Mouse (Mus musculus) kidney, postnatal 25 days (tissue): ENCODE results near the gene Lrrc66.
A peak's percentile ranks its signal among the peaks of the same experiment; 100 is the strongest.
"Not testable (repeated sequence)": the region's sequence is repeated elsewhere in the genome, so short reads cannot be mapped to it uniquely, and the experiment has no call there.

Source experiments
- DNase-seq, 2 experiments: peaks; one replicate each; pipeline ENCODE4 v3.0.0; 2021; ENCODE audit warnings: mixed read lengths in 2 of 2

The Lrrc66 gene

DNA sequence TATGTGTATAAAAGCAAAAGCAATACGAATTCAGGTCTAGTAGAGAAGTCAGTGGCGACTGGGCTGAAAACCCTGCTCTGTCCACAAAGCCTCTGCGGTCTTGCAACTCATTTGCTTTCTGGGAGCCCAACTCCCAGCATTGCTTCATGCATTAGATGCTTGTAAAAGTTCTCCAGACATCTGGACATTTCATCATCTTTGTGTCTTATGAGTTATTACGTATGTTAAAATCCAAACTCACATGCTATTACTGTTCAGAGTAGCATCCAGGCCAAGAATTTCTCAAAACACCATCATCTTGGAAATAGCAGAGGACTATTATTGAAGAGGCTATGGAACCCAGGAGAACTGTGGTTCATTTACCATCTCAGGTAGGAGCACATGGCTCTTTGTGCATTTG, 21.3 kb downstream of the Lrrc66 start:
- no peak for DNase-seq

DNA sequence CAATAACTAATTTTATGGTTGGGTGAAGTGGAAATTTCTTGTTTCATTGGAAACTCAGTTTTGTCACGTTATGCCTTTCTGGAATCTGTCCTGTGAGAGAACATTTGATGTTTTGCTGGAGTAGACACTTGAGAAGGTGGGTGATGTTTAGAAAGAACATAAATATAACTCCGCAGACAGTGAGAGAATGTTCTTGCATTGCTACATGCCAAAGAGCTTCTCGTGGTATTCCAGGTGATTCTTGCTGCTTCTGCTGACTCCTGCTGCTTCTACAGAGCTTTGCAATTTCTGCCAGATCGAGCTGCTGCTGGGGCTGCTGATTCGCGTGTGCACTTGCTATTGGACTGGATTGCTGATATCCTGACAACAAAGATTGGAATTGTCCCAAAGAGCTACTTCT, 27.4 kb downstream of the Lrrc66 start:
- DNase-seq = no peak

DNA sequence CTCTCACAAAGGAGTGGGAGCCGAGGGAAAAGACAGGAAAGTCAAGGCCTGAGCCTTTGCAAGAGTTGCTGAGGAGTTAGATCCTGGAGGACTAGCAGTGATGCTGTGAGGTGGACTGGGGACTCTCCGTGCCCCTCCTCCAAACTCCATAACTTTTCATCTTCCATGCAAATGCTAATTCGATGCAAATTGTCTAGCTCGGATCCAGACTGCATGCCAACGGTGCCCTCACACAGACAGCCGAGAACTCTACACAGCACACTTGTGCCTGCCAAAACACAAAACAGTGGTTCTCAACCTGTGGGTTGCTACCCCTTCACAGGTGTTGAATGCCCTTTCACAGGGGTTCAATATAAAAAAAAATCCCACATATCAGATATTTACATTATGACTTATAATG, 27.8 kb downstream of the Lrrc66 start:
- DNase-seq = no peak

DNA sequence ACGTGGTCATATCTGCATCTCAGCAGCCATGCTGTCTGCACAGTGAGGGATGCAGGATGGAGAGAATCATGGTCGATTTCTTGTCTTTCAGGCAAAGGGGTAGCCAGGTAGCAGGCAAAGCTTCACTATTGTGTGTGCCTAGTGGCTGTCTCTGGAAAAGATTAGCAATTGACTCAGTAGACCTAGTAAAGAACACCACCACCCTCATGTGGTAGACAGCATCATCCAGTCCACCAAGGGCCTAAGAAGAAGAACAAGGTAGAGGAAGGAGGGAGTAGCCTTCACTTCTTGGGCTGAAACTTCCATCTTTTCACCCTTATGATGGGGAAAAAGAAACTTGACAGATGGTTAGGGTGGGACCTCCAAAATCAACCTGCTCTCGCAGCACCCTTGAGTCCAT, 29.5 kb downstream of the Lrrc66 start:
- DNase-seq = no peak

DNA sequence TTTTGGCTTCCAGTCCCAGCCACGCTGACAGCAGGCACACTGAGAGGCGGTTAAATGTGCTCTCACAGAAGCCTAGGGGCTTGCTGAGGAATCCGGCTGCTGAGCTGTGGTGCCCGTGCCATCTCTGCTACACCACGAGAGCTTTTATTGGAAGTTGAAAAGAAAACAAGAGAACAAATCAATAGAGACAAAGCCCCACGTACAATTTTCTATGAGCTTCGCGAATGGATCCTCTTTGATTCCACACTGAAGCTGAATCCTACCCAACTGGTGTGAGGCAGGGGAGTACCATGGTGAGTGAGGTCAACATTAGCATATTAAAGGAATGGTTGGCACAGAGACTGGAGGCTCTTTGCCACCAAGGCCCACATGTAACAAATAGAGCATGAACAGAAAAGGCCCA, 31.0 kb downstream of the Lrrc66 start:
- DNase-seq = no peak

DNA sequence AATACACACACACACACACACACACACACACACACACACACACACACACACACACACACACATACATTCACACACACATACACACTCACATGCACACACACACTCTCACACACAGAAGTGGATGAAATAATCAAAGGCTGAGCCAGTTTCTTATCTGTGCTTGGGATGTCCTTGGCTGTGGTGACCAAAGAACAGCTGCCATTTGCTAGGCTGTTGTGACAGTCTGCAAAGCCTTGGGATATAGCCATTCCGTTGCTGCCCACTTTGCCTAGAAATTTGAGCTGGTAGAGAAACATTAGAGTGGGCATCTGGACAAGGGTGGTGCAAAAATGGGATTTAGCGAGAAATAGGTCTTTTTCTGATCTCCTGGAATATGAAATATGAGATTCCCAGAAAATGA, 32.3 kb downstream of the Lrrc66 start:
- no peak for DNase-seq

DNA sequence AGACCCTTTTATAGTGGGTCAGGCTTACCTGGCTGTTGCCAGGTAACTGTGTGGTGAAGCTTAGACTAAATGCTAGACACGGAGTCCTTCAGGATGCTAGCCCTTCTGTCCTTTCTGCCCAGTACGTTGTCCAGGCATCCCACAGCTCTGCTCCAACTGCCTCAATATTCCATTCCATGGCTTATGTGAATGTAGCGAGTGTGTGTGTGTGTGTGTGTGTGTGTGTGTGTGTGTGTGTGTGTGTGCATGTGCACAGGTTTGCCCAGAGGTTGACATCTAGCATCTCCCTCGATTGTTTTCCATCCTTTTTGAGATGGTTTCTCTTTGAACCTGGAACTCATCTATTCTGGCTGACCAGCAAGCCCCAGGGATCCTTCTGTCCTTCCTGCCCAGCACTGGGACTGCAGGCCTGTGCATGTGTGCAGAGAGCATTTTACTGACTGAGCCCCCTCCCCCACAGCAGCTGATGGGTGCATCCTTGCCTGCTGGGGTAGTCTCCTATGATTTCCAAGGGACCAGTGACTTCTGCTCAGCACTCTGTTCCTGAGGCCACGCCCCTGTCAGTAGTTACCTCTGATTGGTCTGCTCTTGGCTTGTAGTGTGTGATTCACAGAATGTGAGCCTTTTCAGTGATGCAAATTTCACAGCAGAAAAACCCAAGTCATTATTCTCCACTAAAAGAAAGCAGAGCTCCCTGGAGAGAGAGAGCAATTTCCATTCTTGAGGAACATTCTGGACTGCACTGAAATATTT, 33.2 kb downstream of the Lrrc66 start:
- no peak for DNase-seq

DNA sequence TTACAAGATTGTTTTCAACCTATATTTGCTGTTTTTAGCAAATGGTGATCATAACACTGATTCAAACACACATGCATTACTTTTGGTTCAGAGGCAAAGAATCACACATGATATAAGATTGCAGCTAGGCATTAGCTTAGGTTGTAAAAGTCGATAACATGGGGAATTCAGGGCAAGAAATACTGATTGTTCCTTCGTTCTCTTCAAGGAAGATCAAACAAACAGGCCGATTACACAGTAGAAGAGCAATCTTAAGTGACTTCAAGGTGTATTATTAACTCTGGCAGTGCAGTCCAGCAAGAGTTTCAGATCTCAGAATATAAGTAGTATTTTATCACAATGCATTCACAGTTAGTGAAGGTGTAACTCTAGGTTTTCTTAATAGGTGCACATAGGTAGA, 45.2 kb downstream of the Lrrc66 start:
- DNase-seq = no peak

DNA sequence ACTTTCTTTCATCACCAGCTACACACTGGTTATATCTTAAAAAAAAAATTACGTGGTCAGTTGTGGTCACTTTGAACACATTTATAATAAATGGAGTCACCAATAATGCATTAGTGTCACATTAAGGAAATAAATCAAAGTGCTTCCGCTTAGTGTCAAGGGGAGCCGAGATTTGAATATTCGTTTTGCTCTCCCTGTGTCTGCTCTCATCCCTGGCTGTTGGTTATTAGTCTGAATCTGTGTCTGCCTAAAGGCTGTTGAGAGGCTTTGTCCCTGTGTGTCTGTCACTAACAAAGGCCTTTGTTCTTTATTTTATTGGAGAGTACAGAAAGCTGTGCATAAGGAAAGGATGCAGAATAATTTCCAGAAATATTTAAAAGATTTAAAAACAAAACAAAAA, 45.7 kb downstream of the Lrrc66 start:
- no peak for DNase-seq

DNA sequence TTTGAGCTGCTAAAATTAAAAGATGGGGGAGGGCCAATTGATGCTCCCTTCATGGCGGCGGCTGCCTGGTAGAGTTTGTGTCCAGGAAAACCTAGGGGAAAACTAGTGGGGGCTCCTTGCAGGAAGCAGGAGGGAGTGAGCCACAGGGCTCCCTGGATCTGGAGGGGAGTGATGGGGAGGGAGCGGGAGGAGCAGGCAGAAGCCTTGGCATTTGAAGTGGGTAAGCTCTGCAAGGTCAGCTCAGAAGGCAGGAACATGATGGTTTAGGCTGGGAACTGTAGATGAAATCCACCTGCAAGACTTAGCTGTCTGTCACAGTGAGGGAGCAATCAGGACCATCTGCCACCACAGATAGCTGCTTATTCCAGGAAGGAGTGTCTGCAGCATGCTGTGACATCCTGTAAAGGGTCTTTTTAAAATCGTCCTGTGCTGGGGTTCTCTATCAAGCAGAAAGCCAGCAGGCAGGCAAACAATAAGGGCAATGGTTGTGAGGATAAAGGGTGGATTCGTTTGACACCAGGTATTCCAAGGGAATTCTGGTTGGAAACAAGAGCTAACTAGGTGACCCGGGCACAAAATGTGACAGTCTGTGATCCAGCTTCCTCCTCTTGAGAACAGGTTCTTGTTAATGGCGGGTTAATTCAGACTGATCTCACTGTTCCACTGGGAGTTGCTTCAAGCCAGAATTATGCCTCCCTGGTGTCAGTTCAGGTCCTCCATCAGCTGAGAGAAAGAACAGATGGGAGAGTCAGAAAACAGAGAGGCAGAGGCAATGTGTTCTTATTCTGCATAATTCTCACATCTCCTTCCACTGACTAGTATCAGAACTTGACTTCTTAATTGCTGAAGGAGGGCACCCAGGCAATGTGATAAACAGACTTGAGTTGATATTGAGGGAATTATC, 46.9 kb downstream of the Lrrc66 start:
- no peak for DNase-seq

DNA sequence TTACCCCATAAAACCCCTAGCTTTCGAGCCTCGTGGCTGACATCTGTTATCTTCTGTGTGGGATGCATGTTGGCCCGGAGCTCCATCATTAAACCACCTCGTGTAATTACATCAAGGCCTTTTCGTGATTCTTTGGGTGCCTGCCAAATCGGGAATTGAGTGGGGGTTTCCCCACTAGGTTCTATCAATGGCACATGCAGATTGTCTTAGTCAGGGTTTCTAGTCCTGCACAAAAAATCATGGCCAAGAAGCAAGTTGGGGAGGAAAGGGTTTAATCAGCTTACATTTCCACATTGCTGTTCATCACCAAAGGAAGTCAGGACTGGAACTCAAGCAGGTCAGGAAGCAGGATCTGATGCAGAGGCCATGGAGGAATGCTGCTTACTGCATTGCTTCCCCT, 48.3 kb downstream of the Lrrc66 start:
- not testable (repeated sequence) for DNase-seq

DNA sequence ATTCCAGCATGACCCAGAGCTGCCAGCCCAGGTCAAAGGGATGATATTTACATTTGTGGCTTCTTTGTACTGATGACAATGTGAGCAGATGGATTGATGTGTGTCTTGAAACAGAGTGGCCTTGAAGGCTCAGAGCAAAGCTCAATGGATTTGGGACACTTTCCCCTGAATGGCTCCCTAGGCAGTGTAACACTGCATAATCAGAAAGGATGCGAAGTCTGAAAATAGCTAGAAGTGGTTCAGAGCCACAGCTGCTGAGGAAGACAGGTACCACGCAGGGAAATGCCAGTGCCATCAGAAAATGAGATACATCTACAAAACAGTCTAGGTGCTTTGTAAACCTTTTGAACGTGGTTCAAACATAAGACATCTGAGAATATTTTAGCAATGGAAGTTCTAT, 54.2 kb downstream of the Lrrc66 start:
- no peak for DNase-seq

DNA sequence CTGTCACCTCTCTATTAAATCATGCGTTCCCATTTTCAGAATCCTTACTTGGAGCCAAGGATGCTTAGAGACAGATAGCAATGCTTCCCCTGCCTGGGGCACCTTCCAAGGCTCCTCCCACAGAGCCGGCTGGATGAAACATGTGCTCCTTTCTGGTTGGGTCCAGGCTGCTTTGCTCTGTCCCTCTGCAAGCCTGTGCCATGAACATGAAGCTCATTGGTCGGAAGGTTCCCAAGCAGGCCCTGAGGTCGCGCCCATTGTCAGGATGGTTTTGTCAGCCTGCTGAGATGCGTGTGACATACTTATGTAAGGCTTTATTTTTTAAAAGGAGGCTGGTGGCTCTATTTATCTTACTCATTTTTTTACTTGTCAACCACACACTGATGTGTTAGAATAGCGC, 55.6 kb downstream of the Lrrc66 start:
- DNase-seq = no peak

DNA sequence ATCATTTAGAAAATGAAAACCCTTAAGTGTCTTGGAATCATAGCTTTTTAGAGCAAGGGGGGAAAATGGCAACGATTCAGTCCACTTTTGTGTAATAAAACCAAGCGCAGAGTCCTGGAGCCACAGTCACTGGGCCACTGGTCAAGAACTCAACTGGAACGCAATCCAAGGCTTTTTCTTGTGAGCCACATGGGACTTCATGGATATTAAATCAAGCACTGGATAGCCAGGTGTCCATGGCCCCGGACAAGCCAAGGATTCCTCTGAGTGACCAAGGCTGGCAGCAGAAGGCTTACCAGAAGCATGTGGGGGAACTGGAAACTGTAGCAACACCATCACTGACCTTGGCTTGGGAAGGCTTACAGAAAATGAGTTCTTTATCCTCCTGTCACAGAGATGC, 57.7 kb downstream of the Lrrc66 start:
- no peak for DNase-seq

DNA sequence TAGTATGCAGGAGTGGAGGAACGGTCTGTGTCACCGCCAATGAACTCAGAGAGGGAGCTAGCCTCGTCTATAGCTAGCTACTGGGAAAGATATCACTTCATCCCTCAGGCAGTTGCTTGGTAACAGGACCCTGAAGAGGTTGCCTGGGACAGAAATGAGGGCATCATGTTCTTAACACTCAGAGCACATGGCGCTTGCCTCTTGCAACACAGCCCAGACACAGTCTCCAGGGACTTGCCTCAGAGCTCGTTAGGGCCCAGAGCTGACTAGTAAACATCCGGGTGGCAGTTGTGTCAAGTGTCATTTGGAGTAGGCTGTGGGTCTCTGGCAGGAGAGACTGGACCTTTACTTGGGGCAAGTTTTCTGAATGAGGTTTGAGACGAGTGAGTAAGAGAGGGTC, 58.5 kb downstream of the Lrrc66 start:
- peak; percentile 21 to 58 for DNase-seq

DNA sequence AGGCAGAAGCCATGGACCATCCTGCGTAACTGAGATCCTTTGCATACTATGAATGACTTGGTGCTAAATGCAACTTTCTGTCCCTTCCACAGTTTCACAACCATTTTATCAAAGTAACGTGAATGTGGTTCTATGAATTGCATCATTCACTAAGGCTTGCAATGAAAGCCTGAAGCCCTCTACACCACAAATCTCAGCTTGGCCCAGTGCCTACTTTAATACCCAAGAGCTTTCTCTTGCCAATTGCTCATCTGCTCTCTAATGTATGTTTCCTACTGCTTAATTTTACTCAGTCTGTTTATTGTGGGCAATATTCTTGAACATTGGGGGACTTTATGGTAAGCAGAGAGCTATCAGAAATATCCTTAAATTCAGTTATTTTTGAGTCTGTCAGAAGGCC, 59.5 kb downstream of the Lrrc66 start:
- no peak for DNase-seq

DNA sequence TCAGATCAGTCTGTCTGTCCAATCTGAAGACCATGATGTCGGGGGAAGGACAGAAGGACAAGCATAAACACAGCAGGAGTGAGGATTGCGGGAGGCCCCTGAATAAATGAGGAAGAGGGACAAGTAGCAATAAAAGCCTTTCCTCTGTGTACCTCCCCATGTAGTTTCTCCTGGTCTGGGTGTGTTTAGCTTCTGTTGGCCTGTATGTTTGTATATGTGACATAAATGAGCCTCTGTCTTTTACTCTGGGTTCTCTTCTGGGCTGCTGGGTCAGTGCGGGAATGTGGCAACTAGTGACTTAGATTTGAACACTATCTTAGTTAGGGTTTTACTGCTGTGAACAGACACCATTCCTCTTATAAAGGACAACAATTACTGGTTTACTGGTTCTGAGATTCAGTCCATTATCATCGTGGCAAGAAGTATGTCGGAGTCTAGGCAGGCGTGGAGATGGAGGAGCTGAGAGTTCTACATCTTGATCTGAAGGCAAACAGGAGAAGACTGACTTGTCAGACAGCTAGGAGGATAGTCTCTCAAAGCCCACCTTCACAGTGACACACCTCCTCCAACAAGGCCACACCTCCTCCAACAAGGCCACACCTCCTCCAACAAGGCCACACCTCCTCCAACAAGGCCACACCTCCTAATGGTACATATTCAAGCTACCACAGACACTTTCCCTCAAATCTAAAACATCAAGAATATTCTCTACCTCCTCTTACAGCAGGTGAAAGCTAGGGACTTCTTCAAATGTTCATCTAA, 60.8 kb downstream of the Lrrc66 start:
- no peak for DNase-seq

DNA sequence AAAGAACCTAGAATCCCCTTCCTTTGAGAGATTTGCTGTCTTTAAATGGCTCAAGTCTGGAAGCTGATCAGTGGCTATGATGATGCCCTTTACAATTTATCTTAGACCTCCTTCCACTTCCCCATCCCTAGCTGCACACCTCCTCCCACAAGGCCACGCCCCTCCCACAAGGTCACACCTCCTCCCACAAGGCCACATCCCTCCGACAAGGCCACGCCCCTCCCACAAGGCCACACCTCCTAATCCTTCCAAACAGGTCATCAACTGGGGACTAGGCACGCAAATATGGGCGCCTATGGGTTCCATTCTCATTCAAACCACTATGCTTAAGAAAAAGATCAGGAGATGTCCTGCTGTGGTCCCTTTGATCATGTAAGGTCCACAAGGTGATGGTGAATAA, 63.1 kb downstream of the Lrrc66 start:
- no peak for DNase-seq

DNA sequence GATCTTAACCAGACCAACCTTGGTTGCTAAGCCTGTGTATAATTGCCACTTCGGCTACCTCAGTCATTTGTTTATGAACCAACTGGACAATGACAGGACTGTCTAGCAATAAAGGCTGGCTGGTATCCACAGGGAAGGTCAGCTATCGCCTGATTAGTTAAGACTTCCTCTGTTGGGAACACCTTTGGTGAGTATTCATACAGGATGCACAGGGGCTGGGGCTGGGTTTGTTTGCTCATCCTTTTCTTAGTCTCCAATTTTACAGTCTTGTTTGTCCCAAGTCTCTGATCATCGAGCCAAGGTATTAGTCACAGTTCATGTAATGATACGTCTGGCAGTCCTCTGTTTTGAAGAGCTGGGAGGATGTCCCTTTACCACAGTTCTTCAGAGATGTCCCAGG, 65.4 kb downstream of the Lrrc66 start:
- no peak for DNase-seq

DNA sequence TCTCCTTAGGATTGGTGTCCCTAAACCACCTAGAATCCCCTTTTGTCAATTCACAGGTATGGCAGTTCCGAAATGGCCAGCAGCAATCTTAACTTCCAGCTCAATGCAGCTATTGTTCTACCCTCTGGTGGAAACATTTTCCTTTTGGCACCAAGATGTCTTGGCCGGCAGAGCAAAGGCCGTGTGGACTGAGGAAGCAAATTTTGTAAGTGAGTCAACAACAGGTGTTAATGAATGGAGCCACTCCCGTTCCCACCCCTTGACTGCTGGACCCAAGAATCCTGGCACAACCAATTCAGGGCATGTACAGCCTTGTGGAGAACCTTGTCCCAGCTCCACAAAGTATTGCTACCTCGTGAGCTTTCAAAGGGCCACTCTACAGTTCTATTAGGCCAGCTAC, 66.2 kb downstream of the Lrrc66 start:
- DNase-seq = no peak

DNA sequence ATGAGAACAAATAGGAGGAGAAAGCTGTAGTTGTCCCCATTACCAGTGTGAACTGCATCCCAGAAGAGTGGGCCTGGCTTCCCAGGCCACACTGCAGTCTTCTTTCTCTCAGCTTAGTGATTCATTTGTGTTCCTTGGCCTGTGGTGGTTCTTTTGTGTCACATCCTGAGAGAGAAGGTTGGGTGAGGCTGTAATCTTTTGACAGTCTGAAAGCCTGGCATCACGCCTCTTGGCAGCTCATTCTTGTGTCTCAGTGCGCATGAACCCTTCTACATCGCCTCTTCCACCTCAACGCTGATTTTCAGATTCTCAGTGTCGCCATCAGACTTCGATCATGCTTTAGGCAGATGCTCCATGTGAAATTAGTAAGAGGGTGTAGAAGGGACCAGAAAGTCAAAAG, 68.3 kb downstream of the Lrrc66 start:
- DNase-seq = no peak

DNA sequence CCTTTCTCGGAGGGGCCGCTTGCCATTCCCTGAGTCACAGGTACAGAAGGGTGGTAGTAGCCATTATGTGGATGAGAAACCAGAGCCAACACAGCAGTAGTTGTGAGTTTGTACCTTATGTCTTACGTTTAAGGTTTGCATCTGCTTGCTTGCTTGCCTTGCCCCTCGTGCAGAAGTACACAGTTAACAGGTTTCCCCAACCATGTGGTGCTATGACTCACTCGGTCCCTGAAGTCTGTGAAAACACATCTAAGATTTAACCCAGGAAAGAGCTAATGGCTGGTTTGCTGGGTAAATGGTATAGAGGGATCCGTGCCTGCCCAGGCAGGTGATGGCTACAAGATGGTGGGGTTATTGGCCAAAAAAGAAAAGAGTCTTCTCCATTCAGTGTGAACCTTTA, 73.6 kb downstream of the Lrrc66 start:
- no peak for DNase-seq

DNA sequence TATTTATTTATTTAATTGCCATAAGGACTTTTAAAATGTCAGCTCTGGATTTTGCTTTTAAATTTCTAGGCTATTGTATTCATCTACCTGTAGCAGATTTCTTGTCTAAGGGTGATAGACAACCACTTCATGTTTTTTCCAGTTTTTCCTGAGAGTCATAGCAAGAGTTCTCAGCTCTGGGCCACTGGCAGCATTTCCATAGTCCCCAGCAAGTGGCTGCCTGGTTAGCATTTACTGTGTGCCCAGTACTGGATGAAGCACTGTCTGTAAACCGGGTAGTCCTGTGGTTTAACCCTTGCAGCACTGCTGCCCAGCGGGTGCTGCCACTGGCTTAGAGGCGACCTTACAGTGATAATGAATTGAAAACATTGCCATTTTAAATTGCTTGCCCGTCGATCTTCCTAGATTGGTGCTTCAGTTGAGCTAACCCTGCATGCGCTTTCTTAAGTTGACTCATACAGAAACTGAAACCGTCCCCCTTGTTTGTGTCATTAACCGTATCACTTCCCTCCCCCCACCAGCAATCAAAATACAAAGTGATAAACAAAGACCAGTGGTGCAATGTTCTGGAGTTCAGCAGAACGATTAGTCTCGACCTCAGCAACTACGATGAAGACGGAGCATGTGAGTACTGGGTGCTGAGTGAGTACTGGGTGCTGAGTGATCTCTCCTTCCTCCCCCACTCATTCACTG, 75.4 kb downstream of the Lrrc66 start:
- no peak for DNase-seq
